Mouse (Mus musculus) testis, postnatal 10 days (tissue): ENCODE results near the gene Cps1.

Experiments
- DNase-seq: peaks from one replicate; pipeline ENCODE4 v3.0.0; 2021; ENCODE audit warnings: low spot score

Cps1 gene

GRCm38 (mm10) chr1:67122797-67123196 lies at the start of gene Cps1:
TSS of gene Cps1 (plus strand) at chr1:67123026.
- no peak for DNase-seq

GRCm38 (mm10) chr1:67077739-67078138 lies 45.1 kb upstream of the Cps1 start:
- no peak for DNase-seq

- DNase-seq, result no peak
Measured at GRCm38 (mm10) chr1:67078666-67079065, 44.2 kb upstream of the Cps1 start.

GRCm38 (mm10) chr1:67079146-67079545 lies 43.7 kb upstream of the Cps1 start:
- no peak for DNase-seq

GRCm38 (mm10) chr1:67092473-67092872 lies 30.4 kb upstream of the Cps1 start:
- no peak for DNase-seq

- DNase-seq, result no peak
Measured at GRCm38 (mm10) chr1:67099215-67099614, 23.6 kb upstream of the Cps1 start.

- no peak for DNase-seq
Measured at GRCm38 (mm10) chr1:67103476-67104248, 19.2 kb upstream of the Cps1 start.

- no peak for DNase-seq
Measured at GRCm38 (mm10) chr1:67111621-67112298, 11.1 kb upstream of the Cps1 start.

- DNase-seq, result no peak
Measured at GRCm38 (mm10) chr1:67113343-67114030, 9.3 kb upstream of the Cps1 start.

GRCm38 (mm10) chr1:67116571-67116970 lies 6.3 kb upstream of the Cps1 start:
- DNase-seq, result no peak

- DNase-seq, result no peak
Measured at GRCm38 (mm10) chr1:67117778-67118177, 5.0 kb upstream of the Cps1 start.

GRCm38 (mm10) chr1:67125433-67125832 lies 2.6 kb downstream of the Cps1 start:
- DNase-seq, result no peak

GRCm38 (mm10) chr1:67143939-67144338 lies 21.1 kb downstream of the Cps1 start:
- DNase-seq, result no peak

- DNase-seq, result no peak
Measured at GRCm38 (mm10) chr1:67151246-67151645, 28.4 kb downstream of the Cps1 start.

GRCm38 (mm10) chr1:67167283-67167682 lies 44.5 kb downstream of the Cps1 start:
- DNase-seq, result no peak

- peak; percentile 84 for DNase-seq
Measured at GRCm38 (mm10) chr1:67181165-67181564, 58.3 kb downstream of the Cps1 start.

- DNase-seq, result no peak
Measured at GRCm38 (mm10) chr1:67182201-67182600, 59.4 kb downstream of the Cps1 start.

- DNase-seq, result no peak
Measured at GRCm38 (mm10) chr1:67183532-67183931, 60.7 kb downstream of the Cps1 start.

GRCm38 (mm10) chr1:67184134-67184533 lies 61.3 kb downstream of the Cps1 start:
- no peak for DNase-seq

GRCm38 (mm10) chr1:67197335-67197734 lies 74.5 kb downstream of the Cps1 start:
- no peak for DNase-seq

GRCm38 (mm10) chr1:67218339-67218944 lies 95.6 kb downstream of the Cps1 start:
- peak; percentile 39 for DNase-seq

GRCm38 (mm10) chr1:67223666-67224065 lies 100.8 kb downstream of the Cps1 start:
- no peak for DNase-seq

GRCm38 (mm10) chr1:67234861-67235260 lies 112.0 kb downstream of the Cps1 start:
- no peak for DNase-seq
